Mouse (Mus musculus) G1E (cell line): ENCODE results near the gene Mospd3.

Experiments
- CTCF ChIP-seq: IDR thresholded peaks from 2 replicates; pipeline ENCODE4 v1.5.1; 2012; ENCODE audit warnings: low read depth, low read length, inconsistent platforms, mixed read lengths
- GATA1 ChIP-seq: IDR thresholded peaks from 2 replicates; pipeline ENCODE4 v1.6.1; 2012; ENCODE audit warnings: borderline replicate concordance, low read length, inconsistent platforms, mixed read lengths
- GATA2 ChIP-seq: IDR thresholded peaks from 2 replicates; pipeline ENCODE4 v1.6.1; 2012; ENCODE audit warnings: low read depth, low read length, inconsistent platforms, borderline replicate concordance
- POLR2AphosphoS5 ChIP-seq: IDR thresholded peaks from 2 replicates; pipeline ENCODE4 v1.6.1; 2012; ENCODE audit warnings: low read depth, low read length, inconsistent platforms; ENCODE audit not compliant: insufficient replicate concordance
- TAL1 ChIP-seq: conservative IDR thresholded peaks from 2 replicates; pipeline ENCODE4 v1.6.1; 2012; ENCODE audit warnings: low read depth, low read length, inconsistent platforms, mixed read lengths

DNA sequence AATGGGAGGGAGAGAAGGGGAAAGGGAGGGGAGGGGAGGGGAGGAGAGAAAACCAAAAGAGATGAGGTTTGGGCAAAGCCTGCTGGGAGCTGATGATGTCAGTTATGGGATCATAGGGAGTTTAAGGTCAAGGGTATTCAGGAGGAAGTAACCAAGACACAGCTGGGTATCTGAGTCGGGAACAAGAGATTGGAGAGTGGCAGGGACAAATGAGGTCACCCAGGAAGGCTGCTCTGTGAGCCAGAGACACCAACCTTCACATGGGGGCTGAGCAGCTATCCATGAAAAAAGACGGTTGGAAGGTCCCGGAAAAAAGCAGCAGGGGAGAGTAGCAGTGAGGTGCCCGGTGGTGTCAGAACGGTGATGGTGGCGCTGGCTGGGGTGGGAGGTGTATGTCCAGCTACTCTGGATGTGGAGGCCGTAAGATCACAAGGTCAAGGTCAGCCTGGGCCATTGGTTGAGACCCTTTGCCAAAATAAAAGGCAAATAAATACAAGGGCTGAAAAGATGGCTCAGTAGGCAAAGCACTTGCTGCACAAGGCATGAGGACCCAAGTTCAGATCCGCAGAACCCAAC, 32.5 kb downstream of the Mospd3 start:
- TF ChIP-seq CTCF (no peak), GATA1 (no peak), TAL1 (no peak), GATA2 (no peak), POLR2AphosphoS5 (no peak)
